Mouse (Mus musculus) forelimb bud, embryonic 11.5 days (tissue): ENCODE results near the gene Ddx1.
"Not testable (repeated sequence)": the region's sequence is repeated elsewhere in the genome, so short reads cannot be mapped to it uniquely, and the experiment has no call there.

Source experiments
- DNase-seq: peaks from one replicate; pipeline ENCODE4 v3.0.0-alpha.2; 2012; ENCODE audit warnings: low read depth, low spot score

The Ddx1 gene

GRCm38 (mm10) chr12:13205733-13206132 is 43.3 kb downstream of the Ddx1 start:
- no peak for DNase-seq

GRCm38 (mm10) chr12:13202322-13202721 is 46.7 kb downstream of the Ddx1 start:
- no peak for DNase-seq

DNA sequence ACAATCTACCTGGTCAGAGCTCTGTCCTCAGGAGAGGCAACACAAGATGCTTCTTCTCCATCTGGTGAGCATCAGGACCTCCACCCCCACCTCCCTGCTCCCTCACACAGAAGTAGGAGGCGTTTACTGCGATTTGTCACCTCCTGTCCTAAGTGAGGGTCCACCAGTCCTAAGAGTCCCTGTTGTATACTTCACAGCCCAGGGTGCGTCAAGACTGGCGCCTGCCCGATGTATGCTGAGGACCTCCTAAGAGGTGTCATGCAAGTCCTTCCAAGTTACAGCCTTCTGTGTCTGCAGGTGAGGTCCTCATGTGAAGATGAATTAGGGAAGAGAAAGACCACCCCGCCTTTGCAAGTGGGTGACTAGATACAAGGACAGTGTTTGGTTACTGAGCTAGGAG is 48.4 kb downstream of the Ddx1 start:
- no peak for DNase-seq

DNA sequence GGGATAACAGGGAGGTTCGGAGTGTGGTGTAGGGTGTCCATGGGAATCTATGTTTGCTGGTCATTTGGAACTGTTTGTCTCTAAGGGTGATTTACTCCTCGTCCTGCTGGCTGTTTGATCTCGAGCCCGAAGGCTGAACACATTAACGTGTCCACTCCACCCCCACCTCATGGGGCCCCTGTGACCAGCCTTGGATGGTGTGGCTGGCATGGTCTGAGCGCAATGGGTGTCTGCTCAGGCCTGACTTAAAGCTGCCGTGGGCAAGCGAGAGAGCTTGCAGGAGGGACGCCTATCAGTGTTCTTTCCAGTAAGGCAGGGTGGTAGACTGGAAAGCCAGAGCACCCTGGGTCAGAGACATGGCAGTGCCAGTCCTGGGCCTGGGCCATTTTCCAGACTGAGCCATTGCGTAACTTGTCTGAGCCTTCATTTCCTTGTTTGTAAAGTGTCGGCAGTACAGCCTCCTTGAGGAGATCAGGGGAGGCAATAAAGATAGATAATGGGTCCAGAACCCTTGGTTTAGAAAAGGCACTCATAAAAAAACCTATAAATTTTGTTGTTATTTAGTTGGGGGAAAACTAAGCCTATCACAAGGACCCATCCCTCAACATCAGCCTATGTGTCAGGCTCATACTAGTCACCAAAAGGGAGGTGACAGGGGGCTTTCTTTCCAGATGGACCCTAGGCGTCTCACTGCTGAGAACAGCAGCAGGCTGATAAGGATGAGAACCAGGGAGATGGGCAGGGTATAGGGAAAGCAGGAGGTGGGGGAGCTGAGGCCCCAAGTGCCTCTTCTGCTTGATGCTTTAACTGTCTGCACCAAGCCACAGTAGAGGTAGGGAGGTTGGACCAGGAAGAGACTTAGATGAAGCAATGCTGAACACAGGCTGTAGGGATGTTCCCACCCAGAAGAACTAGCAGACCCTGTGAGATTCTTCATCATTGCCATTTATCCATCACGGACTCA is 49.4 kb downstream of the Ddx1 start:
- DNase-seq, result no peak

- DNase-seq, result peak; percentile 76
Measured at GRCm38 (mm10) chr12:13198157-13198556, 50.9 kb downstream of the Ddx1 start.

DNA sequence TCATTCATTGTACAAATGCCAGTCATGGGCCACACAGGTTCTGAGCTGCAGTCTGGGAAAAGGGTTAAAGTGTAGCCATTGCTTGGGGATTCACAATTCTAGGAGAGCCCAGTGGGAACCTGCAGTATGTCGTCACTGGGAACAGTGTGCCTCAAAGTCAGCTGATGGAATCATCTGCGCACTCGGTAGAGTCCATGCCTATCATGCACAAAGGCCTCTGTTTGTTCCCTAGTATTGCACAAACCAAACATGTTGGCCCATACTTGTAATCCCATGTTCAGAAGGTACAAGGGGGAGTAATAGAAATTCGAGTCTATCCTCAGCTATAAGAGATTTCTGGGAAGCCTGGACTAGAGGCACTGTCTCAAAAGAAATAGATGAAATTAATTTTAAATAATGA is 52.9 kb downstream of the Ddx1 start:
- DNase-seq, result no peak

GRCm38 (mm10) chr12:13195506-13195905 is 53.5 kb downstream of the Ddx1 start:
- DNase-seq, result peak; percentile 78

DNA sequence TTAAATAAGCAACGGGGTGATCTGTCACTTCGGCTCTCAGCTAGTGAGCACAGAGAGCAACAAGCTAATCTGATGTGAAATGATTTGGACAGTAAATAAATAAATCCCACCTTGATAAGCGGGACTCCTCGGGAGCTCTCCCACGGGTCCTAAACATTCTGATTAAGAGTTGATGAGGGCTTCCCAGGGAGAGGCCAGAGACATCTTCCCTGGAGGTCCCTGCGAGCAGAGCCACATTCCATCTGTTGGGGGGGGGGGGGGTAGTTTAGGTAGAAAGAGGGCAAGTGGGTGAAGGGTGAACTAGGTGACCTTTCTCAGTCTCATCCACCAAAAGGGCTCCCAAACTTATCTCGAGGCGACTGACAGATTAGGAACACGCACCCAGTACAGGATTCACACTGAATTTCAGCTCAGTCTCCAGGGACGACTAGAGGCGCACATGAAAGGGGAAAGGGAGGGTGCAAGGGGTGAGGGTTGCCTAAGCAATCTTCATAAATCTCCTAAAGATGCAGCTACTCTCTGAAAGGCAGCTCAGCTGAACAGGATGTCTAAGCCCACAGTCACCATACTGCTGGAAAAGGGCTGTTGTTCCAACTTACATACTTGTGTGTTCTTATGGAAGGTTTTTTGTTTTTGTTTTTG is 60.8 kb downstream of the Ddx1 start:
- DNase-seq, result no peak

GRCm38 (mm10) chr12:13186209-13186608 is 62.8 kb downstream of the Ddx1 start:
- DNase-seq, result no peak

DNA sequence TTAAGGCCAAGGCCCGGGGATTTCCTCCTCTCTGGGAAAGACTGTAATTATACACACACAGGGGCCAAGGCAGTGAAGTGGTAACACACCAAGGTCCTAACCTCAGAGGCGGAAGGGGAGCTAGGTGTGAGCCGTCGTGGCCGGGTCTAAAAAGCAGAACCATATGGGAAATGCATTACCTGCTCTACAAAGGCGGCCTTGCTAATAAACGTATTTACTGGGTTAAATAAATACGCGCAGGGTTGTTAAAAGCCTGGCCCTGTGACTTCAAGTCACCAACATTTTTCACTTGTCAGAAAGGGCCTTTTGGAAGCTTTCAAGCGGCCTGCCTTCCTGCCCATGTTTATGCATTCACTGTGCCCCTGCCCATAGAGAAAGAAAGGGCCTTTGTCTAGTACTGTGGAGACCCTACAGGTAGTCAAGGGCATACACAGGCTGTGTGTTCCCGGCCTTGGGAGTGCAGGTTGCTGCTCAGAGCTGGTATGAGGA is 64.1 kb downstream of the Ddx1 start:
- DNase-seq, result peak; percentile 93

GRCm38 (mm10) chr12:13184136-13184535 is 64.9 kb downstream of the Ddx1 start:
- not testable (repeated sequence) for DNase-seq

- no peak for DNase-seq
Measured at GRCm38 (mm10) chr12:13182220-13182619, 66.8 kb downstream of the Ddx1 start.

- DNase-seq, result no peak
Measured at GRCm38 (mm10) chr12:13181721-13182120, 67.3 kb downstream of the Ddx1 start.

- no peak for DNase-seq
Measured at GRCm38 (mm10) chr12:13180715-13181335, 68.2 kb downstream of the Ddx1 start.

DNA sequence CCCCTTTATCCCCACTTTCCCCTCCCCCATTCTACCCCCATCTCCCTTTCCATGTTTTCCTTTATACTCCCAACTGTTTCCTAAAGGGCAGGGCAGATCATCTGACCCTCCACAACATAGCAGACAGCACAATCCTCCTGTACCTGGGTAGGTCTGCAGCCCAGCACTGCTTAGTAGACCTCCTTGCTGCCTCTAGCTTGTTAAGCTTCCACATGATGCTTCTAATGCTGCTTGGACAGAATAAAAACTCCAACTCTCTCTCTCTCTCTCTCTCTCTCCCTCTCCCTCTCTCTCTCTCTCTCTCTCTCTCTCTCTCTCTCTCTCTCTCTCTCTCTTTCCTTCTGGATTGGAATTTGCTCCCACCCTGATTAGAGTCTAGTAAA is 68.7 kb downstream of the Ddx1 start:
- no peak for DNase-seq

DNA sequence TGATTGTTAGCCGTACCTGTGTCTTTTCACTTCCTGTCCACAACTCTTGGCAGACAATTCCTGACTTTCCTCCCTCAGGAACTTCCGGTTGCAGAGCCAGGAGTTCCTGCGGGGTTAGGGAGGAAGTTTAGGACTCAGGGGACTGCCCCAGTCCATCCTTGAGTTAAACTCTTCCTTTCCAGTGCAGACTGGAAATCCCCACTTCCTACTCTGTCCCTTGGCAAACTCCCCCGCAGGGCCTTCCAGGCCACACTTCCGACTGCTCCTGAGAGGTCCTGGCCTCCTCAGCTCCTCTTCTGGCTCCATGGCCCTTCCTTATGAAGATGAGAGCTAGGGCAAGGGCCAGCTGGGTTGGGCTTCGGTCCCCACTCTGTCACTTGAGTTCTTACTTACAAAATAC is 71.4 kb downstream of the Ddx1 start:
- DNase-seq, result no peak

DNA sequence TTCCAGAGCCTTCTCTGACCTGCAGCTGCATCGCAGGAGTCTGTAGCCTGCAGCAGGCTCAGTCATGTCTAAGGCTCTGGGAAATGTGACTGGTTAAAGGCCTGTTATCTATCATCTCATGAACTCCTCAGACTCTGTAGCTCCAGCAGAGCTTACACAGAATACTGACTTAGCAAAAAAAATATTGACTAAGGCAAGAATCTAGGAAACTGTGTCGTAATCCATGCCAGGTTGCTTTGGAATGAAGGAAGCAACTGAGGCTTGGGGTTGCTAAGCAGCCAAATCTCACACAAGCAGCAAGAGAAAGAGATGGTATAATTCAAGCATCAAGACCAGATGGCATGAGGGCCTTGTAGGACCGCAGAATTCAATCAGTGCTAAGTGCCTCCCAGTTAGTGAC is 72.1 kb downstream of the Ddx1 start:
- DNase-seq, result no peak

DNA sequence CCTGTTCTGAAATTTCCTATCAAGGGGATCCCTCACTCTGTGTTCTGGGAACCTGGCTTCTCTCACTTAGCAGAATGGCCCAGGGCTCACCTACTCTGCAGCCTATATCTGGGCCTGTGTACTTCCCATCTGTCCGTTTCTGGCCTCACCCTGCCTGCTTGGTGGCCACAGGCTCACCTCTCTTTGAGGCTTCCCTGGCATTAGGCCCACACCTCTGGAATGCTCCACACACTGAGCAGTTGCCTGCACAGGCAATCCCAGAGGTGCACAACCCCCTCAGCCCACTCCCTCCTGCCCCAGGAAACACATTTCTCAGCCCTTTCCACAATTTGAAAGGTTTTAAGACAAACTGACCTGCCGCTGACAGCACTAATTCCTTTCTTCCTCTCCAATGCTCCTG is 72.9 kb downstream of the Ddx1 start:
- no peak for DNase-seq

DNA sequence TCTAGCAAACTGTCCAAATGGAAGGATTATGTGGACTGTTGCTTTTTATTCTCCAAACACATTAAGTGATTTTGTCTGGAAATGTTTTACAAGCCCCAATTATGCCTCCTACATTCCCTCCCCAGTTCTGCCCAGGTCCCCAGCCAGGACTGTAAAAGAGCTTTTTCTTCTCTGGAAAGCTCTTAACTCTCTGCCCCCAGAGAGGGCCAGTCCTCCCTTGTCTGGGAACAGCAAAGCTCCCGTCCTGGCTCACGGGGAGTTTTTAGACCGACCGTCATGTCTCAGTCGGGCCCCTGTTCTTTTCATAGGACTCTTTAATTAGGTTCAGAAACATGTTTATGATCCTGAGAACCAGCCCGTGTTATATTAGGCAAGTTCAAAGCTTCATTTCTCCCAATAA is 75.0 kb downstream of the Ddx1 start:
- no peak for DNase-seq

DNA sequence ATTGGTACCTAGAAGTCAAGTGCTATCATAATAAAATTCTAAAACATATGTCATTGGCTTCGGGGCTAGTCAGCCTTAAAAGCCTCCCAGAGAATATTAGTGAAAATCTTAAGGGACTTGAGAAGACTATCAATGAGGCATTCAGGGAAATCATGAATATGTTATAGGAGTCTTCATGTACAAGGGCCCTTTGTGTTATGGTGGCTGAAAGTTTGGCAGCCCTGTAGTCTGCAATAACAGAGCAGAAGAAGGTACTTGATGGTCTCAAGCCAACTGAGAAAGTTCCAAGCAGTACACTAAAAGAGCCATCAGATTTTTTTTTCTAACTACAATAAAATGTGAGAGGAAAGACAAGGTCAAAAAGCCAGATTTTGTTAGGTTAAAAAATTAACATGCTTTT is 80.9 kb downstream of the Ddx1 start:
- DNase-seq, result no peak

DNA sequence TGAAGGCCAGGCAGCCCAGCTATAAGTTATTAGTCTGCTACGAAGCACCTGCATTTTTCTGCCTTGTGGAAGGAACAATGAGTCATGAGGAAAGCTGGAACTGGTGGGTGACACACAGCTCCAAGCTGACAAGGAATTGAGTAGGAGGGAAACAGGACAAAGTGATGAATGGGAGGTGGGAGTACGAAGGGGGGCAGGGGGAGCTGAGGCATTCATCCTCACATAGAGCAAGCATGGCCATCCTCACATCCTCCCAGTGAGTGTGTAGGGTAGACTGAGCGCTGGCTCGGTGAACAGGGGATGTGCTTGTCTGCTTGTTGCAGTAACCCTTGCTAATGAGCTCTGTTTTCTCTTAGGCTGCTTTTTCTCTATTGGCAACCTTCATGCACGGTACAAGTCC is 81.9 kb downstream of the Ddx1 start:
- no peak for DNase-seq
